Mouse (Mus musculus): ENCODE results near the gene Fkbp5.

GRCm38 (mm10) chr17:28360531-28361277 lies 156.6 kb downstream of the Fkbp5 start:
- TF ChIP-seq POLR2A (IDR thresholded peaks at IDR 0.05; ENCODE audit: low read depth, low read length) (no peak), CTCF (IDR thresholded peaks at IDR 0.05; ENCODE audit: extremely low read depth, insufficient read length, insufficient replicate concordance, low read depth, low read length) (no peak)

Data from small intestine, adult 2 months (tissue).